Mouse (Mus musculus): ENCODE results near the gene Stat5b.
A peak's percentile ranks its signal among the peaks of the same experiment; 100 is the strongest.

Gene Stat5b

DNA sequence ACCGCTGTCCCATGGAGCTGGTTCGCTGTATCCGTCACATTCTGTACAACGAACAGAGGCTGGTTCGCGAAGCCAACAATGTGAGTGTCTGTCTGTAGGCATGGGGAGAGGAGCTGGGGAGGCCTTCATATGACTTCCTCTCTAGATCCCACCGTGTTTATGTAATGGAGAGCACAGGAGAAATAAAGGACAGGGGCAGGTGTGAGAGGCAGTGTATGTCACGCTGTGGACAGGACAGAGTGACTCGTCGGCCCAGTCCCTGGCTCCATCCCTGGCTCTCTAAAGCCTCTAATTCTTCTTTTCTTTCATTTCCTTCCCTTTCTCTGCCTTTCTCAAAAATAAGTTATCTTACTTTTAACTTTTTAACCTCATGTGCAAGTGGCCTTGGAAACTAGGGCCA lies 12.6 kb upstream of the Stat5b start:
- no peak for DNase-seq

DNA sequence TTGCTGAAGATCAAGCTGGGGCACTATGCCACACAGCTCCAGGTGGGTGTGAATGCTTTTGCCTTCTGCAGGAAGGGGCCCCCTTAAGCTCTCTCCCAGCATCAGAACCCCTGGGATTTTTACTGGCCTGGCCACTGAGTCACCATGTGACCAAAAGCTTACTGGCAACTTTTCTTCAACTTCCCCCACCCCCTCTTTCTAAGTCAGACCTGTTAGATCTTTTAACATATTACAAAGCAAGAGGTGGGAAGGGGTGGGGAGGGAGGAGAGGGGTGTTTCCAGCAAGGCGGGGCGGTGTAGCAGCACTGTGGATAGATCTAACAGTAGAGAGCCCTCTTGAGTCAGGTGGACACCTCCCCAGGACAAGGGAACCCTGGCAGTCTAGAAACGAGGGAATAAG lies 11.3 kb upstream of the Stat5b start:
- DNase-seq: no peak

DNA sequence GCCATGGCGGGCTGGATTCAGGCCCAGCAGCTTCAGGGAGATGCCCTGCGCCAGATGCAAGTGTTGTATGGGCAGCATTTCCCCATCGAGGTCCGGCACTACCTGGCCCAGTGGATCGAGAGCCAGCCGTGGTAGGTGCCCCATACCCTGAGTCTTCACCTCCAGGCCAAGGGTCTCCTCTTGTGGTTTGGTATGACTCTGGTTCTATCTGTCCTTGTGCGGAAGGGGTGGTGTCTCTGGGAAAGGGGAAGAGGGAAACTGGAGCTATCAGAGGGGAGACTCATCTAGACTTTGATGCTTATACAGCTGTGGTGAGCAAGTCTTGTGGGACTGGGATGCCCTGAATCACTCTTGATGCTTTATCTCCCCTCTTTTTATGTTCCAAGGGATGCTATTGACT lies 10.8 kb upstream of the Stat5b start:
- no peak for DNase-seq

DNA sequence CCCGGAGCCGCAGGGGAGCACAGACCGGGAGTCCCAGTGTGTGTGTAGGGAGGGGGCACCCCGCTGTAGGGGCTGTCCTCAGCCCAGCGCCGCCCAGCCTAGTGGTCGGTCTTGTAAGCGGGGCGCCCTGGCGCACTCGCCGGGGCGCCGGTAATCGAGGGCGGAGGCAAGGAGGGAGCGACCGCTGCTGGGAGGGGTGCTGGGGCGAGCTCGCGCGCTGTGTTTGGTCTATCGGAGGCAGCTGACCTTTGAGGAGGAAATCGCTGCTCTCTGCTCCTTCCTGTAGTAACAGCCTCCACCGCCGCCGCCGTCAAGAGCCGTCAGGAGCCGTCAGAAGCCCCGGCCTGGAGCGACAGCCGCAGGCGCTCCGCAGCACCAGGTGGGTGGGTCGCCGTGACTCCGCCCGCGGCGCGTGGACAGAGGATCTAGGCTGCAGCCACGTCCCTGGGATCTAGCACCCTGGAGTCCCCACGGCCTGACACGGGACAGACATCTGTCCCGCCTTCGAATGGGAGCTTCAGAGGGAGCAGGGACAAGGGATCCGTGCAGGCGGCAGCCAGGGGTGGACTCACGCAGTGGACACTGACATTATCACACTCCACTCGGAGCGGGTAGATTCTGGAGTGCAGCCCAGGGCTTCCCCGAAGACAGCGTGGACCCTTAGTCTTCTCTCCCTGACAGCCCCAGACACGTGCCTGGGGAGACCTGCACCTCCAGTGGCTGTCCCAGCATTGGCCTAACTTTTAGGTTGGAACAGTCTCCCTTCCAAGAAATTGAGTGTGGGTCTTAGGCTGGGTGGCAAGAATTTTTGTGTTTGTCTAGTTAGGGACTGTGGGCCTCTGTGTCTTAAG lies 9.9 kb upstream of the Stat5b start:
- DNase-seq: peak; percentile 87

DNA sequence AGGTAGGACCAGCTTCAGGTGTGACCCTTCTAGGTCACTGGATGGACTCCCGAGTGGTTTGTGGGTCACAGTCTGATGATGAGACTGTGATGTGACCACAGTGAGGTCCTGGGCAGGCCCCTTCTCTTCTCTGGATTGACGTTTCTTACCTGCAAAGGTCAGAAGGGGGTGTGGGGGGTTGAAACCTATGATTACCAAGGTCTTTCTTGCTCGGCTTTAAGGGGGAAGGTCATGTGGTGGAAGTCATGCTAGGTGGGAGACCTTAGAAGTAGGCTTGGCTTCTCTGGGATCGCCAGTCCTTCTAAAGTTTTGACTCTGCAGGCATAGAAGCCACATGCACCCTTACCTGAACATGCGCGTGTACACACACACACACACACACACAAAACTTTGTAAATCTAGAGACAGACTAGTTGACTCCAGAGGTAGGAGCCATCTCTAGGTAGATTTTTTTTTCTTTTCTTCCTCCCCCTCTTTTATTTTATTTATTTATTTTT lies 9.1 kb upstream of the Stat5b start:
- no peak for DNase-seq

DNA sequence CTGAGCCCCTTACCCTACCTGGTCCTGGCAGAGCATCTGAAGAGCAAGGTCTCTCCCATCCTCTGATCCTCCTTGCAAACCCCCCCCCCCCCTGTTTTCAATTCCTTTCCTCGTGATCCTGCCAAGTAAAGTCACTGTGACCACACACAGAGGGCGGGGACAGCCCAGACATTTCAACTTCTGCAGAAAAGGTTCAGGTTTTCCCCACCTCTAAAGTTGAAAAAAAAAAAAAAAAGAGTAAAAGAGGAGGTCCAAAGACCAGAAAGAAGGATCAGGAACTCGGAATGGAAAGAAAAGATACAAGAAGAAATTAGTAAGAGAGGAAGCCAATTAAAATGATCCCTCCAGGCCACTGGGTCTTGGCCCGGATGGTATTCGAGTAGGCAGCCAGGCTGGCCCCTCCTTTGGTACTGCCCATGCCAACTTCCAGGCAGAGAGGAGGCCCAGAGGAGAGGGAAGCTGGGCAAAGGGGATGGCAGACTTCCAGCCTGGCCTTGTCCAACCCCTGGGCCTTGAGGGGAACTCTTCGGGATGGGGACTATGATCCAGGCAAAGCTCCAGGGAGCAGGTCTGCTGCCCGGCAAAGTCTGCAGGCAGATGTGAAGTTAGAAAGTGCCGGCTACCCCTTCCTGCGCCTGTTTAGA lies 8.5 kb upstream of the Stat5b start, which contains the start of gene Stat5a:
Gene Stat5a (plus strand): TSS at position 417 of the 644 bp plus-strand sequence.
- DNase-seq: peak; percentile 88

DNA sequence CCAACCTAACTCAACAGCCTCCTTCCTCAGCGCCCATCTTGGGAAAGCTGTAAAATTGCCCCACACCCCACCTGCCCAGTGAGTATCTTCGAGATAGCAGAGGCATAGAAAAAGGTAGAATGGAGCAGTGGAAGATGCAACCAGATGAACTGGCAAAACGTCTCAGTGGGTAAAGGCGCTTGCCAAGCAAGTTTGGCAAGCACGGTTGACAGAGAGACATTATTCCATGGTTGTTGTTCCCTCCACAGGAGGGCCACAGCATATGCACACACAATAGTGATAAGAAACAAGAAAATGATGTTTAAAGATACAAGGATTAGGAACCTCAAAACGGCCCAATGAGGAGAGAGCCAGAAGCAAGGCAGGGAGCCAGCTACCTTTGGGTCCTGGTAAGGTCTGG lies 7.4 kb upstream of the Stat5b start:
- DNase-seq: no peak

DNA sequence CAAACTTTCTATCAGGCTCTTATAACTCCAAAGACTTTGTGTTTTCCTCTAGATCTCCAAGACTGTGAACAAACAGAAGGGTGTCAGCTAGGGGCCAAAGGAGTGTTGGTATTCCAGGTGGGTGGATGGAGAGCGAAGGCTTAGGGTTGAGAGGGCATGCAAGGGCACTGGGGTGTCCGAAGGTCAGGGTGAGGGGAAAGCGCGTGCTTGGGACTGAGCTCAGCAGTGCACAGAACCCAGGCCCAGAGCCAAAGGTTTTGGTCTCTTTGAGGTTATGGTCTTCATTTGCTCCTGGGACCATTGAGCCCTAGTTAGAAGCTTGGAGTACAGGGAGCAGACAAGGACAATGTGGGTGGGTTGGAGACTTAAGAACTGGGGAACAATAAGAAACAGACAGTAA lies 4.7 kb upstream of the Stat5b start:
- DNase-seq: peak; percentile 60

DNA sequence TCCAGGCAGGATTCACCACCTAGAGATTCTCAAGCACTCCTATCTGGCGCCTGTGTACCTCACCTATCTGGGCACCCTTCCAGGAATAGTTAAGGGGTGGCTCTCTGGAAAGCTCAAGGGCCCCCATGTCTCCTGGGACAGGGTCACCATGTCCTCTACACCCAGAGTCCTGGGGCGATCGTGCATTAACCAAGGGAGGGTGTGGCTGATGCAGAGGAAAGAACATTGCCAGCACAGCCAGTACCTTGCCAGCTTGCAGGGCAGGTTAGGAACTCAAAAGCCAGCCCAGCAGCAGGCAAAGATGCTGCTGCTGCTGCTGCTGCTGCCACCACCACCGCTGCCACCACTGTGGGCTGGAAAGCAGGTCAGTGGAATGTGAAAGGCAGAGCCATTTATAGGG lies 3.7 kb upstream of the Stat5b start:
- DNase-seq: peak; percentile 77

DNA sequence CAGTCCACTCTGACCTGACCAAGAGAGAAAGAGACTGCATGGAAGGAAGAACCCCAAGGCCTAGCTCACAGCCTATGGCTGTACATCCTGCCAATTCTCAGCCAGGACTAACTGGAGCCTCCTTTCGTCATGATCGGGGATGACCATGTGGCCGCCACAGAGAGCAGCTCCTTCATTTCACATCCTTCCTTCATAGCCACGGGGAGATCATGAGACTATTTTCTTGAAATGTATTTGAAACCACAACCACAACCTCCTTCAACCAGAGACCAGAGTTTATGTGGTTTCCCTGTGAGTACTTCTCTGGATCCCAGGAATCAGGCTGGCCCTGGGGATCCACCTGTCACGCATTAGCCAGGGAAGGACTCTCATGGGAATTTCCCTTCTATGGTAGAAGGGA lies 2.5 kb upstream of the Stat5b start:
- no peak for DNase-seq

DNA sequence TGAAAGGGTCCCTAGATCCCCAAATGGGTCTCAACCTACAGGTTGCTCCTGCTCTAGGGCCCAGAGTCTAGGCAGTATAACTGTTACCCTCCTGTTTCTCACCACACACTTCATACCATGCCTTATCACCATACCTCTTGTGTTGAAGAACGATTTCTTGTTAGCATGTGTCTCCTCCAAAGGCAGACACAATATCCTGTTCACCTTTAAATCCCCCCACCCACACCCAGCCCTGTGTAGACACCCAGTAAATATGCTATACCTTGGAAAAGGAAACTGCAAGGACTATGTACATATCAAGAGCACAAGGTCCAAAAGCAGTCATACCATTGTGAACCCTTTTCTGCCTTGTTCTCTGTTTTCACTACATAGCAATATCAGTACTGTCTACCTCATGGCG lies 1.6 kb upstream of the Stat5b start:
- DNase-seq: no peak

DNA sequence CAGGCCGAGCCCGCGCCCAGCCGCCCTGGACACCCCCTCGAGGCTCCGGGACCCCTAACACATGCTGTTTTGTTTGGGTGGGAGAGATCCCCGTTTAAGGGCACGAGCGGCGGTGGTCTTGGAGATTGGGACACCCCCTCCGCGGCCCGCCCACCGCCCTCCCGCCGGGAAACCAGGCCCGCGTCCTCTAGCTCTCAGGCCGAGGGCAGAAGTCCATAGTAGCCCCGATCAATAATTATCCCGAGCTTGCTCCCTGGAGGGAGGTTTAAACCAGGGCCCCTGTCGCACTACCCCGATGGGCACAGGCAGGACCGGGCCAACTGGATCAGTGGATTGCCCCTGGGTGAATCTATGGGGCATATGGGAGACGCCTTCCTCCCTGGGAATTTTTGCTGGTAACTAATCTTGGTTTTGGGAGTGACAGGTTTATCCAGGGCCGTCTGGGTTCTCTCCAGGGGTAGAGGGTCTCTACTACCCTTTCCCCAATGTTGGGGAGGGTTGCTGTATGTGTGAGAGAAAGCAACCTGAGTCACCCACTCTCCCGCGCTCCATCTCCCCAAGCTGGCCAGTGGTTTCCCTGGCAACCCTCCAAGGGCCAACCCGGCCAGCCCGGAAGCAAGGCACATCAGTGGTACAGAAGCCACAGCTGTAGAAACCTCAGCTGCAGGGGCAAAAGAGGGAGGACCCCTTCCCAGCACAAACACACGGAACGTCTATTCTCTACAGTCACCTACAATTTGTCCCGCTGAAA lies 429 bp upstream of the Stat5b start:
- DNase-seq: peak; percentile 79

DNA sequence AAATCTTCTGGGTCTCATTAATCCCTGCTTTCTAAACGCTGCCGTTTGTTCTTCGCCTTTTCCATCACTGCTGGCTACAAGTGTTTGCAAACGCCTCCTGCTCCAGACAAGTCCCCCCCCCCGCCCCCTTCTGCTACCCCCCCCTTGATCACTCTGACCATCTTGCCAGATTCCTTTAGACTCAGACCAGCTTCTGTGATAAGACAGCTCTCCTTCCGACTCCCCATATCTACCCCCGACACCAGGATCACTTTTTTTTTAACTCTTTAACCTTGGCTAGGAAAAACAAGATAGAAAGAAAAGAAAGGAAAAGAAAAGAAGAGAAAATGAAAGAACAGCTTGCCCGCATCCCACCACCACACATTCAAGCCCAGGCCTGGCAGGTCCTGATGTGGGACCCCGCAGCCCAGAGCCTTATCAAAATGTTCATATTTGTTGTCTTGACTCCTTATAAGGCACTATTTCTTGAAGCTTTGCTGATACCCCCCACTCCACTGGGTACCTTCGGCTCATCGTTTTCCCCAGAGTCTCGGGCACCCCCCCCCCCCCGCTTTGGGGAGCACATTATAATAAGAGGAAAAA lies 977 bp downstream of the Stat5b start:
- no peak for DNase-seq

DNA sequence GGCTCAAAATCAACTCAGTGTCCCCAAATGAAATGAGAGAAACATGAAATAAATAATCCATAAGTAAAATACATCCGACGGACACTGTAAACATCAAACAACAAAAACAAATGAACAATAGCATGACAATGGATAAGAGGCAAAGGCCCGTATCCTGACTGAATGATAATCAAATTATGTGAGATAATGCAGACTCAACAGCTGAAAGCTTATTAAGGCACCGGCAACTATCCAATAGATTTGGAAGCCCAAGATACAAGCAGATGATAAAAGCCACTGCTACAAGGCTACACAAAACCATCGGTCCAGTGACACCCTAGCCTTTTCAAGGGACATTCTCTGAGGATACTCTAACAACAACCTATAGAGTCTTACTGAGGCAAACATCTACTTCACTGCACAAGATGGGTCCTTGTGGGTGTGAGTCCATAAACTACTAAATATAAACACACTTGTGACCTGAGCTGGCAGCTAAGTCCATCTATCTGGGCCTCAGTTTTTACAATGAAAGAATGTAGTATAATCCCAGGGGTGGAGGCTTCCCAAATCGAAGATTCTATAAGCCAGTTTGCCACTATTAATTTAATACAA lies 1.6 kb downstream of the Stat5b start:
- no peak for DNase-seq

DNA sequence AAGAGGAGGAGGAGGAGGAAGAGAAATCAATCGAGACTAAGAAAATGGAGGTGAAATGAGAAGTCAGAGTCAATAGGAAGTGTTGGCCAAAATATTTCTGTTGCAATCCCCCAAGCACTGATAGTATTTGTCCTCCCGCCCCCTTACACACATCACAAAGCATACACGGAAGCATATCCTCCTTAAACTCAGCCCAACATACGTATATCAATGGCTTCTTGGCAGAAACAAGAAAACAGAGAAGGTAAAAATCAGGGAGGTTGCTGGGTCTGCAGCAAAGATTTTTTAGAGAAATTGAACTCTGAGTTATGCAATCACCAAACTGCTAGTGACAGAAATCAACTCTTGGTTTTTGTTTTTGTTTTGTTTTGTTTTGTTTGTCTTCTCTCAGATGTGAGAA lies 2.4 kb downstream of the Stat5b start:
- no peak for DNase-seq

DNA sequence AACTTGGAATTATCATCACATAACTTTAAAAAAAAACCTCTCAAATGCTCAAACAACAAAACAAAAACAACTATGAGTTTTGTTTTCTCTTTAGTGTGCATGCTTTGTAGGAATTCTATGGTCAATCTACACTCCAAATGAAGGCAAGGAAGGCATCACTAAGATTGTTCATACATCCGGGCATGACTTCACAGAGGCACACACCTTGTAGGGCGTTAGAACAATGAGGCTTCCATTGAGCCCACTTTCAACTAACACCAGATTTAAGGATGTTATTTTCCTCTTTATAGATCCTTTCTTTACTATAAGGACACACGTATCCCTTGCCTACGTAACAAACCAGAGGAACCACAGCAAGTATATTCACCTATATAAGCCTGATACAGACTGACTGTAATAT lies 3.0 kb downstream of the Stat5b start:
- no peak for DNase-seq

DNA sequence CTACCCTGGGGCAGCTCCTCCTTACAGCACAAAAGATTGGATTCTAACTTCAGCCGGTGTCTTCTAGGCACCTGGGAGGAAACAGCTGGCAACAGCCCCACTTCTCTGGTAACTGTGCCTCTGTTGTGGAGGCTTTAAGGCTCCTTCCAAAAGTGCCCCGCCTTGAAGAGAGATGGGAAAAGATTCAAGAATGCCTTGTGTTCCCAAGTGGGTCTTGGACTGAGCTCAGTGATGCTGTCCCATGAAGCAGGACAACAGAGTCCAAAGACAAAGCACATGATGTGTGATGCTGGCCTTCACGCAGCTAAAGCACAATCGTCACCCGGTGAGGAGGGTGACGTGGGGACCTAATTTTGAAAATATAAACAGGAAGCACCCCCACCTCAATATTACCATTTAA lies 4.7 kb downstream of the Stat5b start:
- no peak for DNase-seq

DNA sequence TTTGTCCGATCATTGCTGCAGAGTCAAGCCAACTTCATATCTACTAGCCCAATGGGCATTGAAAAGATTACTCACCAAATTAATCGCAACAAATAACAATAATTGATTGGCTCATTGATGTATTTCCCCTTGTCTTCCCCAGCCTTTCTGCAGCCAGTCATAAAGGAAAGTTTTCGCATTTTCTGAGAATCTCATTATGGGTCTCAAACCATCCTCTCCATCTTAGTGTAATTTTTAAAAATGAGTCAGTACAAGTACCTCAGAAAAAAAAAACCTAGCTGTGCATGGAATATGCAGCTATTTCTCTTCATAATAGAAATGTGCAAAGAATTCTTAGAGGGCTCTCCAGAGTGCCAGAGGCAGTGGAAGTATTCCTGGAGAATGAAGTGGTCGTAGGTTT lies 6.4 kb downstream of the Stat5b start:
- no peak for DNase-seq

DNA sequence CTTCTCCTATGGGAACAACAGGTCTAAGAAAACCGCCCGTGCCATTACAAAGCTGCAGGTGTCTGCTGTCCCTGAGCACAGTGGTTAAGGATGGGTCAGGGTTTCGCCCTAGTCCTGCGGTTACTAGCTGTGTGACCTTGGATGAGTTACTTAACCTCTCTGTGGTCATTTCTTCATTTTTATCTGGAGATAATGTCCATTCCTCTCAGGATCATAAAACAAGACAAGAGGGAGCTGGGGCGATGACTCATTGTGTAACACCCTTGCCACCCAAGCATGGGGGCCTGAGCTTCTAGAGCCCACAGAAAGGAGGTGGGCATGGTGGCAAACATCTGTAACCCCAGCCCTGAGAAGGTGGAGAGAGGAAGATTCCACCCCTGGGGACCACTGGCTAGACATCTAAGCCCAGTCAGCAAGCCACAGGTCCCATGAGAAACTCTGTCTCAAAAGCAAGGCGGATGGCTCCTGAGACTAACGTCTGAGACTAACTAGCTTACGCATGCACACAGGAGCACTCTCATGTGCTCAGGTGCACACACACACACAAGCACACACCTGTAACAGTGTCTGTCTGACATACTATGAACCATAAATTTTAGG lies 7.4 kb downstream of the Stat5b start:
- no peak for DNase-seq

DNA sequence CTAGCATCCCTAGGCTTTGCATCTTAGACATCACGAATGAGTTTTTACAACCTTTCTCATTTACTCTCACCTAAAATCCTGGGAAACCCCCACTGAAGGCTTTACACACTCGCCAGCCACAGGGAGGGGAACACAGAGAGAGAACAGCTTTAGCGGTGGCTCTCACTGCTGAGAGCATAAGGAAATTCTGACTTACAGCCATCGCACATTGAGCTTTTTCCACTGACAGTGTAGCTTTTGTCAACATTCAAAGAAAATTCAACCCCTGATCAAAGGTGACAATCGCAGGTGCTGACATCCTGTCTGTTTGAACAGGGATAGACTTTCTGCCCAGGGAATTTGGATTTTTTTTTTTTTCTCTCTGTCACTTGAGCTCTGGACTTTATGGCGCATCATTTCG lies 8.5 kb downstream of the Stat5b start:
- DNase-seq: no peak

DNA sequence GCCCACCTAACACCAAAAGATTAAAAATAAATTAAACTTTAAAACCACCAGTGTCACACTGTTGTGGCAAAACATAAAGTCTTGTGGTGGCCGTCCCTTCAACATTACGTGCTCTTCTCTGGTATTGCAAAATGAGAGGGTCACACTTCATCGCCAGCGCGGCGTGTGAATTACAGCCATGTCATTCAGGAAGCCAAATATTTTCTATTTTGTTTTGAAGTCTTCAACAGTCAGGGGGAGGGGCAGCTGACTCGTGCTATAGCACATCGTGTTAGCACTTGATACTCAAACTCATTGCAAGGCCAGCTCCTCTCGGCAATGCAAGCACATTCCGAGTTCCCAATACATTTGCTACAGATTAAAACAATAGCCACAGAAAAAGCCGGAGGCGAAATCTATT lies 9.7 kb downstream of the Stat5b start:
- DNase-seq: no peak

DNA sequence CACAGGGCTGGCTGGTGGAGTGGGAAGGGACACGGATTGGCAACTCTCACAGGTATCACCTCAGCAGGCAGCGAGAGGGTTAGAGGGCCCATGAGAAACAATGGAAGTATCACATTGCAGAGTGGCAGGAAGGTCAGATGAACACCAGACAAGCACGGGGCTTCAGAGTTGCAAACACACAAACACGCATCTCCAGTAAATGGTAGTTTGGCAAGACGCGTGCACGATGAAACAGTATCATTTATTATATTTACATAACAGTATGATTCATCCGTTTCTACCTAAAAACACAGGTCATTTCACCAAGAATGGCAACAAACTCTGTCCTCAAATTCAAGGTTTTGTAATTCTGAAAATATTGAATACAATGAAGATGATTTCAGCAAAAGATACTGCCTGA lies 11.0 kb downstream of the Stat5b start:
- no peak for DNase-seq

DNA sequence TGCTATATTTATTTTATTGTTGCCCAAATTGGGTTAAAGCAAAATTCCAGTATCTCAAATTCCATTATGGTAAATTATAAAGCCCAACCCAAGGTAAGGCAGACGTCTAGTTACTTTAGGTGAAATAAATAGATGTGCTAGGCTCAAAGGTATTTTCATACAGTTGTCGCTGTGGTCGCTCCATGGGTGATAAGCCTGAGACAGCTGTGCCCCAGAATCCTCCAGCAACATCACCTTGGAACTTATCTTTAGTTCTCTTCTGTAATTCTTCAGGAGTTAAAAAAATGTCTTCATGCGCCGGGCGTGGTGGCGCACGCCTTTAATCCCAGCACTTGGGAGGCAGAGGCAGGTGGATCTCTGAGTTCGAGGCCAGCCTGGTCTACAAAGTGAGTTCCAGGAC lies 11.6 kb downstream of the Stat5b start:
- no peak for DNase-seq
